Mouse (Mus musculus) heart, postnatal 0 days (tissue): ENCODE measurements around the gene Ulk4. TPM values are rescaled to one million over a fixed set of nuclear protein-coding genes. Genes with fewer than 3 reads are reported as not detected.

Experiments
- ATAC-seq: fragments of 200-750 bp; cut with Nextera tagmentation; 2 replicates; pipeline ENCODE4 v1.8.0; 2017; ENCODE audit warnings: low read depth, moderate number of reproducible peaks, moderate library complexity; ENCODE audit not compliant: insufficient read depth
- DNase-seq: peaks from one replicate; pipeline ENCODE4 v3.0.0-alpha.2; 2016; ENCODE audit warnings: low spot score
- H3K27ac ChIP-seq: fragments of 300-500 bp; sonication (generic); 2 replicates; pipeline ENCODE4 v1.5.1; 2014; ENCODE audit warnings: low read depth, mild to moderate bottlenecking
- H3K27me3 ChIP-seq: fragments of 300-500 bp; sonication (generic); 2 replicates; pipeline ENCODE4 v1.6.1; 2014; ENCODE audit warnings: low read length, mixed read lengths; ENCODE audit not compliant: control insufficient read depth, insufficient read depth
- H3K36me3 ChIP-seq: fragments of 300-500 bp; sonication (generic); replicated peaks from 2 replicates; pipeline ENCODE4 v1.6.1; 2014; ENCODE audit warnings: low read length, mixed read lengths; ENCODE audit not compliant: control insufficient read depth, insufficient read depth
- H3K4me1 ChIP-seq: fragments of 300-500 bp; sonication (generic); 2 replicates; pipeline ENCODE4 v1.6.1; 2014; ENCODE audit warnings: antibody characterized with exemption; ENCODE audit not compliant: control insufficient read depth, insufficient read depth
- H3K4me2 ChIP-seq: fragments of 300-500 bp; sonication (generic); 2 replicates; pipeline ENCODE4 v1.6.1; 2014; ENCODE audit warnings: low read depth, mild to moderate bottlenecking, low read length, moderate library complexity
- H3K4me3 ChIP-seq: fragments of 300-500 bp; sonication (generic); 2 replicates; pipeline ENCODE4 v1.5.1; 2014; ENCODE audit warnings: low read depth, low read length
- H3K9ac ChIP-seq: fragments of 300-500 bp; sonication (generic); replicated peaks from 2 replicates; pipeline ENCODE4 v1.6.1; 2014; ENCODE audit warnings: low read depth, low read length, mixed read lengths
- H3K9me3 ChIP-seq: fragments of 300-500 bp; sonication (generic); replicated peaks from 2 replicates; pipeline ENCODE4 v1.6.1; 2016; ENCODE audit warnings: low read length; ENCODE audit not compliant: control insufficient read depth
- CTCF ChIP-seq: IDR thresholded peaks from 2 replicates; pipeline ENCODE4 v1.5.1; 2016; ENCODE audit warnings: antibody characterized with exemption, control low read depth, low read depth
- EP300 ChIP-seq: IDR thresholded peaks from 2 replicates; pipeline ENCODE4 v1.6.1; 2016; ENCODE audit warnings: antibody characterized with exemption, low read depth
- WGBS: fragments of 180-500 bp; shearing (Covaris S2); extraction: QIAGEN DNeasy Blood & Tissue Kit; methylation state at CpG from one replicate; pipeline ENCODE4 v1.1.7; 2014; 5-methylcytosine and 5-hydroxymethylcytosine counted together
- polyA plus RNA-seq: library from polyadenylated mRNA; unstranded; fragments of >200 nt; fragmentation: Nextera tagmentation; extraction: Ambion mirVana; gene quantifications from 2 replicates; pipeline ENCODE4 v1.2.1, GENCODE M21; 2015
- total RNA-seq: library from RNA; depleted of rRNA; stranded (reverse); fragments of >200 nt; gene quantifications from 2 replicates; pipeline ENCODE4 v1.2.3, GENCODE M21; 2014; ENCODE audit warnings: low replicate concordance

The Ulk4 gene
- total and polyA plus RNA-seq, 2 experiments from 2014 or later, result 1.5 to 66.7 TPM

- Histone ChIP-seq H3K4me1 (peaks cover 62% of the 10 kb centered on the region), H3K9ac (peak overlapping the region; percentile 28; the same call in 1 of the 2 replicates), H3K4me3 (no peak overlapping the region), H3K9me3 (no peaks in the 10 kb centered on the region), H3K27ac (peak overlapping the region; percentile 99), H3K27me3 (no peaks in the 10 kb centered on the region), H3K36me3 (0 out of 2 replicates have a peak, but pooled peaks cover 4% of the 10 kb centered on the region), H3K4me2 (no peak overlapping the region)
- TF ChIP-seq CTCF, result peak; percentile 16; the same call in 1 of the 2 replicates
- peak; percentile 50; the same call in 1 of the 2 replicates for TF ChIP-seq EP300
- ATAC-seq (peak; percentile 28; the same call in 1 of the 2 replicates), DNase-seq (peak; percentile 79)
- WGBS, result 19% methylated on average over 12 of the region's 12 CpGs
These were observed 39.8 kb upstream of the Ulk4 start for GRCm38 (mm10) chr9:121316621-121317405.

DNA sequence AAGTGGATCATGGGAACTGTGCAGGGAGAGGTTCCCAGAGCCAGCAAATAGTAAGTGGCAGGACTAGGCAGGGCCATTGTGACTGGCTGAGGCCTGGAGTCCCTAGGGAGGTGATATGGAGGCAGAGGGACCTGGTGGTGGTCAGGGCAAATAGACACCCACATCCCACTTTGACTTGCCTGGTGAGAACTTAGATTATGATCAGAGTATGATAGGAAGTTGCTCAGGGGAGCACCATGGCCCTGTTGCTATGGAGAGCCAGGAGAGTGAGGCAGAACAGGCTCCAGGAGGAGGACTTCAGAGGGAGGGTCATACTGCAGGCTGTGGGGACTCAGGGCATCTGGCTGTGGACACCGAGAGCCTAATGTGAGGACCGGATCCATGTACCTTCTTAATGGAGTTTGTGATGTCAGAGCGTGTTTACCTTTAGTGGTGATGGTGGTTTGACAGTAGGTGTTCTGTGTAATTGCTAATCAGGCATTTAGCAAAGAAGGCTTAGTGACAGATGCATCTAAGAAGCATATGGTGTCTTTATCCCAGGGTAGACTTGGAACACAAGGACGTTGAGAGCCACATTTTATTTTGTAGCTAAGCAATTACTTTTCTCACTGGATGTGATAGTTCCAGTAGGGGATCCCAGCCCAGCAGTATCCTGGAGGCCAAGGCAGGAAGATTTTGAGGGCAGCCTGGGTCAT is 39.1 kb upstream of the Ulk4 start:
- no peak for ATAC-seq

GRCm38 (mm10) chr9:121314541-121315152 is 37.6 kb upstream of the Ulk4 start:
- H3K27me3 ChIP-seq, result no peaks in the 10 kb centered on the region
- ATAC-seq (peak; percentile 72), DNase-seq (peak; percentile 84)
- peak overlapping the region; percentile 99 for H3K27ac ChIP-seq
- H3K4me3 ChIP-seq, result peak overlapping the region; percentile 39
- peak overlapping the region; percentile 70 for H3K4me2 ChIP-seq
- H3K9me3 ChIP-seq, result no peaks in the 10 kb centered on the region
- H3K4me1 ChIP-seq, result peaks cover 66% of the 10 kb centered on the region
- H3K36me3 ChIP-seq, result 0 out of 2 replicates have a peak, but pooled peaks cover 4% of the 10 kb centered on the region
- TF ChIP-seq EP300, result no peak; the same call in 1 of the 2 replicates
- no peak for TF ChIP-seq CTCF
- peak overlapping the region; percentile 67 for H3K9ac ChIP-seq
- WGBS, result 5% methylated on average over 14 of the region's 14 CpGs

More for the DNA sequence above, 39.1 kb upstream of the Ulk4 start:
- H3K4me2 ChIP-seq, result no peak overlapping the region
- H3K4me1 ChIP-seq, result peaks cover 70% of the 10 kb centered on the region
- 62% methylated on average over 4 of the region's 4 CpGs for WGBS
- H3K9me3 ChIP-seq, result no peaks in the 10 kb centered on the region
- TF ChIP-seq EP300, result no peak
- TF ChIP-seq CTCF, result no peak
- H3K4me3 ChIP-seq, result no peak overlapping the region
- H3K27ac ChIP-seq, result peak overlapping the region; percentile 99
- no peak for DNase-seq
- H3K27me3 ChIP-seq, result no peaks in the 10 kb centered on the region
- H3K9ac ChIP-seq, result no peak overlapping the region
- H3K36me3 ChIP-seq, result 0 out of 2 replicates have a peak, but pooled peaks cover 4% of the 10 kb centered on the region

DNA sequence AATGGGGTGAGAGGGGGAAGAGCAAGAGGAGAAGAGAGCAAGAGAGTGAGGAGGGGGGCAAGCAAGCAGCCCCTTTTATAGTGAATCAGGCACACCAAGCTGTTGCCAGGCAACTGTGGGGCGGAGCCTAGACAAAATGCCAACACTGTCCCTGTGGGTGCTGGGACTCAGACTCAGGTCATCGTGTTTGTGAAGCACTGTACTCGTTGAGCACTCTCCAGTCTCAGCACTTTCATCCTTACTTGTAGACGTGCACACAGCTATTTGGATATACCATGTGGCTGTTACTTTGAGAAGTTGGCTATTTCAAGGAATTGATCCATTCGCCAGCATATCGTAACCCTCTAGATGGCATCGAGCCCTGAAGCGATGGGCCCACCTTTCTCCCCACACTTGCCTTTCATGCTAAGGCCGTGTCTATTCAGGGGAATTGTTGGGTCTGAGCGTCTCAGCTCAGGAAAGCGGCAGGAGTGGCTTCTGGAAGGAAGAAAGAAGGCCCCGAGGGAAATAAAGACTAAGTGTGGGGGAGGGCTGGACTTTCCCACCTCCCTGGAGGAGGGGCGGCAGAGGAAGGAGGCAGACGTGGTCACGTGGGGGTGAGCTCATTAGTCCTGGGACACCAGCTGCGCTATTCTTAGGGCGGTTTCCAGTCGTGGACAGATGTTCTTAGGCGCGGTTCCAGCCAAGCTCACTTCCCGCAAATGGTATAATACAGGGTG is 36.8 kb upstream of the Ulk4 start:
- Histone ChIP-seq H3K4me3 (peak overlapping the region; percentile 39), H3K9me3 (no peaks in the 10 kb centered on the region), H3K27me3 (no peaks in the 10 kb centered on the region), H3K4me2 (peak overlapping the region; percentile 70), H3K9ac (peak overlapping the region; percentile 67), H3K4me1 (peaks cover 68% of the 10 kb centered on the region), H3K36me3 (0 out of 2 replicates have a peak, but pooled peaks cover 4% of the 10 kb centered on the region), H3K27ac (peak overlapping the region; percentile 99)
- 2% methylated on average over 21 of the region's 21 CpGs for WGBS
- DNase-seq (peak; percentile 98), ATAC-seq (peak; percentile 87)
- TF ChIP-seq EP300, result peak; percentile 89; the same call in 1 of the 2 replicates
- no peak for TF ChIP-seq CTCF
